Mouse (Mus musculus): ENCODE measurements around the gene Faim.

- TF ChIP-seq CTCF (IDR thresholded peaks at IDR 0.05; ENCODE audit: low read depth) (no peak), EP300 (IDR thresholded peaks at IDR 0.05; ENCODE audit: low read depth) (no peak)
These were observed 23.1 kb downstream of the Faim start for GRCm38 (mm10) chr9:99009069-99009897.

Data from liver, postnatal 0 days (tissue).